Mouse (Mus musculus): ENCODE measurements around the gene Clec5a. TPM values are rescaled to one million over a fixed set of nuclear protein-coding genes. Genes with fewer than 3 reads are reported as not detected.

Clec5a gene
- polyA plus RNA-seq (2017; shearing (Covaris generic)) = 0.32 TPM

DNA sequence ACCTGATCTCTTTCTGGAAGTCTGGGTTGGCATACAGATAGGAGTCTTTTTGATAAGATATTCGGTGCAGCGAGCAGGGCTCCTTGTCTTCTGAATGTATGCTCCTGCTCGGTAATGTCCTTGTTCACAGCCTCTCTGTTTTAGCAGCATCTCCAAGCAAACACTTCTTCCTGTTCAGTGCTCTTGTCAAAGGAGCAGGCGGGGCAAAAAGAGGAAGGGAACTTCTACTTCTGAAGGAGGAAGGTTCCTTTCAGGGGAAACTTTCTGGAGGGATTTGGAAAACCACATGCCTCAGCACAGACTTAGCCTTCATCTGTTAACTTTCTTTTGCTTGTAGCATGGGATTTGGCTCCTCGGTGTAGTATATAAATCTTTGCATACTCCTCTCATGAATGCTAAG lies at the start of gene Clec5a:
Clec5a (minus strand) TSS at position 177 of the 400 bp plus-strand sequence.

DNA sequence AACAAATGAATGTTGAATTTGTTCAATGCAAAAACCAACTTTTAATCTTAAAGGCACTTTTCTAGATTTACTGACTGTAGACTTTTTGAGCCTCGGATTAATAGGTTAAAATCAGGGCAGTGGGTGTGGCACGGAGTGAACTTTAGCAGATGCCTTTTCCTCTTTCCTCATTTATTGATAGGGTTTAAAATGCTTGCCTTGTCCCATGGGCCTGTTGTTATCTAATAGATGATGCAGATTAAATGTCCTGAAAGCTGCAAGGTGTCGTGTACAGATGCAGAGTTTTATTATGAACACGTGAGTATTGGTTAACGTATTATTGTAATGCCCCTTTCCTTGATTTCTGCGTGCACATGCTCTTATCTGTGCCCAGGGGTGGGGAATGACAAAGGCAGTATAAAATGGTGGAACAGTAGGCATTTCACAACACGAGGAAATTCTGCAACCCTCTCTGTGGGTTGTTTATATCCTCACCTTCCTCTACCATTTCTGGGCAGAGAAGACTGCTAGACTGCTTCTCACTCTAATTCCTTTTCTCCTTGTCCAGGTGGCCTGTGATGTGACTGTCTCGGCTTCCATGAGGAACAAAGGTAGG lies 42.9 kb upstream of the Clec5a start, which contains the start of gene Mgam:
Mgam (plus strand) TSS at position 426 of the 595 bp plus-strand sequence.

DNA sequence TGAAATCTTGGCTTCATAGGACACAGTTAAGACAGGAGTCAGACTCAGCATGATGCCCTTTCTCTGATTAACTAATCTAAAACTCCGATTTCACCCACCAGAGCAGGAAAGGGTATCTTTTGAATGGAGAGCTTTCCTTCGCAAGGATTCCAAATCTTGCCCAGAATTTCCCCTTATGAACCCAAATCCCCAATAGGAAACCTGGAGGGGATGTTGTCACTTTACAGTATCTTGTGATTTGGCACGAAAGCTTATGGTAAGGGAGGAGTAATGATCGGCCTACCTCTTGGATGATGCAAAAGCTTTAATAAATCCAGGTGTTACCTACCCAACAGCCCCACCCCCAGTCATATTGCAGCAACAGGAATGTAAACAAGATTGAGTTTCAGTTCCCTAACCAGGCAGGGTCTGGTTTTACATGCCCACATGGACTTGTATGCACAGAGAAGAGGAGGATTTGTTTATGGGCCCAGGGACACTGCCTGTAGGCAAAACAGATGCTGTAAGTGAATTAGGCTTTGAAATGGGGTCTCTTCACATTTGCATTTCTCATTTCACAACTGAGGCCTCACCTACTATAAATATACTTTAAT lies 27.7 kb upstream of the Clec5a start, which contains the start of gene Tas2r138:
Tas2r138 (minus strand) TSS at position 51 of the 593 bp plus-strand sequence.

DNA sequence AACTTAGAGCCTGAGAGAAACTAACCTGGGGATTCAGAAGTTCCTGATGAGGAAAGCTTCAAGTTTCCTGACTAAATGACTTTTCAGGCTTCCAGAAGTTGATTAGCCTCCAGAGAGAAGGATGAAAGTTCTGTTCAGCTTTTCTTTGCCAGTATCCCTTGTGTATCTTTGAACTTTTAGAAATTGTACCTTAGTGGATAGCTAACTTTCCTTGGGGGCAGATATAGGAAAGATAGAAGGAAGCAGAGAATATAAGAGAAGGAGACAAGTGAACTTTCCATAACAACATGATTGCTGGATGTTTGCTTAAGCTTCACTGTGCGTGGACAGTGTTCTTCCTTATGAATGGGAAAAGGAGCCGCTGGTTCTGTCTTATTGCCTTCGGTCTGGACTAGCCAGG lies 16.4 kb downstream of the Clec5a start, which contains the start of gene Olfr460:
Olfr460 (plus strand) TSS at position 301 of the 400 bp plus-strand sequence.

DNA sequence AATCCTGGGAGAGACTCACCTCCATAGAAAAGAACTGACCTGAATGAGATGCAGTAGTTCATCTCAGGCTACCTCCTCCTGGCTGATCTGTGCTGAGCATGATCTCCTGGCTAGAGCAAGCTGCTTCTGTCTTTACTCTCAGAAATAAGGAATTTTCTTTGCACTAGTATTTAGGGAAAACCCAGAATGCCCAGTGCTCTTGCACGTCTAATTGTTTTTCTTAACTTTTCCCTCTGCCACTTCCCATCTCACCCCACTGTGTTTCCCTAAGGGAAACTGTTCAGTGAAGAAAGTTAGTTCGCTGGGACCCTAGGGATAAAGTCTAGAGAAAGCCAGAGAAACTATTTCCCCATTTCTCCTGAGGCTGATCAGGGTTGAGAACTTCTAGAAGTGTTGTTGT lies 30.7 kb downstream of the Clec5a start, which contains the start of gene Olfr461:
Olfr461 (minus strand) TSS at position 101 of the 400 bp plus-strand sequence.

Other genes starting within 250 kb of the Clec5a start
- gene E330009J07Rik, start 149.7 kb downstream of the Clec5a start, polyA plus RNA-seq (2017; shearing (Covaris generic)) = 5.1 TPM
- not detected for gene Wee2, start 146.7 kb downstream of the Clec5a start, polyA plus RNA-seq (2017; shearing (Covaris generic))
- 148 TPM for gene Ssbp1, start 114.5 kb downstream of the Clec5a start, polyA plus RNA-seq (2017; shearing (Covaris generic))
- gene Tas2r137, start 94.6 kb downstream of the Clec5a start, polyA plus RNA-seq (2017; shearing (Covaris generic)) = not detected
- not detected for gene Tas2r108, start 92.3 kb downstream of the Clec5a start, polyA plus RNA-seq (2017; shearing (Covaris generic))
- not detected for gene Prss37, start 66.3 kb downstream of the Clec5a start, polyA plus RNA-seq (2017; shearing (Covaris generic))
- gene Olfr461, start 30.8 kb downstream of the Clec5a start, polyA plus RNA-seq (2017; shearing (Covaris generic)) = not detected
- gene Olfr460, start 16.3 kb downstream of the Clec5a start, polyA plus RNA-seq (2017; shearing (Covaris generic)) = not detected
- gene Tas2r138, start 27.5 kb upstream of the Clec5a start, polyA plus RNA-seq (2017; shearing (Covaris generic)) = not detected
- not detected for gene Mgam, start 43.0 kb upstream of the Clec5a start, polyA plus RNA-seq (2017; shearing (Covaris generic))